Mouse (Mus musculus): ENCODE results near the gene Eloa. TPM values are rescaled to one million over a fixed set of nuclear protein-coding genes. Genes with fewer than 3 reads are reported as not detected.
A peak's percentile ranks its signal among the peaks of the same experiment; 100 is the strongest.
"Not testable (repeated sequence)": the region's sequence is repeated elsewhere in the genome, so short reads cannot be mapped to it uniquely, and the experiment has no call there.

The Eloa gene
- 41.0 and 44.2 TPM in 2 replicates for polyA plus RNA-seq (2015; fragmentation: Nextera tagmentation; extraction: Ambion mirVana)

- Histone ChIP-seq H3K4me1 (ENCODE audit: control insufficient read depth, insufficient read depth, low read length) (peaks cover 5% of the 10 kb centered on the region; the same call in 1 of the 2 replicates), H3K27me3 (ENCODE audit: control insufficient read depth, insufficient read depth, low read length) (no peaks in the 10 kb centered on the region), H3K36me3 (ENCODE audit: control insufficient read depth, insufficient read depth, low read length) (no peaks in the 10 kb centered on the region), H3K4me3 (replicated peaks; ENCODE audit: low read length) (peak within 1 kb of the TSS; percentile 99), H3K9me3 (replicated peaks; ENCODE audit: control insufficient read depth, low read length) (no peaks in the 10 kb centered on the region), H3K9ac (ENCODE audit: low read length) (peak within 1 kb of the TSS; percentile 99), H3K4me2 (ENCODE audit: low read depth, low read length) (peak within 1 kb of the TSS; percentile 90), H3K27ac (ENCODE audit: low read length) (peak within 1 kb of the TSS; percentile 82)
- peak; percentile 99 for ATAC-seq (ENCODE audit: insufficient read depth, low FRiP score)
- under 1% methylated on average over 45 of the region's 48 CpGs for WGBS
Observed at GRCm38 (mm10) chr4:136021549-136022047, at the start of gene Eloa. Gene Eloa (minus strand): TSS chr4:136021763.

- no peaks in the 10 kb centered on the region for H3K9me3 ChIP-seq (replicated peaks; ENCODE audit: control insufficient read depth, low read length)
- WGBS: 4% methylated on average over 15 of the region's 15 CpGs
- H3K4me3 ChIP-seq (replicated peaks; ENCODE audit: low read length): 0 out of 2 replicates have a peak overlapping the region, but pooled peaks have one; percentile 18
- peak overlapping the region; percentile 18; the same call in 1 of the 2 replicates for H3K9ac ChIP-seq (ENCODE audit: low read length)
- ATAC-seq (ENCODE audit: insufficient read depth, low FRiP score): peak; percentile 70
- H3K4me2 ChIP-seq (ENCODE audit: low read depth, low read length): peak overlapping the region; percentile 39; the same call in 1 of the 2 replicates
- no peaks in the 10 kb centered on the region for H3K27me3 ChIP-seq (ENCODE audit: control insufficient read depth, insufficient read depth, low read length)
- H3K27ac ChIP-seq (ENCODE audit: low read length): no peak overlapping the region
- H3K36me3 ChIP-seq (ENCODE audit: control insufficient read depth, insufficient read depth, low read length): no peaks in the 10 kb centered on the region
- H3K4me1 ChIP-seq (ENCODE audit: control insufficient read depth, insufficient read depth, low read length): peaks cover 12% of the 10 kb centered on the region
Observed at GRCm38 (mm10) chr4:136071178-136071714, 49.7 kb upstream of the Eloa start.

GRCm38 (mm10) chr4:136070592-136070991 lies 49.0 kb upstream of the Eloa start:
- H3K9me3 ChIP-seq (replicated peaks; ENCODE audit: control insufficient read depth, low read length): no peaks in the 10 kb centered on the region
- H3K4me3 ChIP-seq (replicated peaks; ENCODE audit: low read length): no peak overlapping the region
- ATAC-seq (ENCODE audit: insufficient read depth, low FRiP score): no peak
- H3K4me2 ChIP-seq (ENCODE audit: low read depth, low read length): no peak overlapping the region
- no peak overlapping the region for H3K27ac ChIP-seq (ENCODE audit: low read length)
- H3K36me3 ChIP-seq (ENCODE audit: control insufficient read depth, insufficient read depth, low read length): no peaks in the 10 kb centered on the region
- WGBS: 62% methylated on average over 6 of the region's 6 CpGs
- H3K4me1 ChIP-seq (ENCODE audit: control insufficient read depth, insufficient read depth, low read length): peaks cover 12% of the 10 kb centered on the region
- H3K9ac ChIP-seq (ENCODE audit: low read length): no peak overlapping the region
- no peaks in the 10 kb centered on the region for H3K27me3 ChIP-seq (ENCODE audit: control insufficient read depth, insufficient read depth, low read length)

- peak; percentile 78; the same call in 1 of the 2 replicates for ATAC-seq (ENCODE audit: insufficient read depth, low FRiP score)
- no peaks in the 10 kb centered on the region for H3K9me3 ChIP-seq (replicated peaks; ENCODE audit: control insufficient read depth, low read length)
- peak overlapping the region; percentile 7; the same call in 1 of the 2 replicates for H3K27ac ChIP-seq (ENCODE audit: low read length)
- no peaks in the 10 kb centered on the region for H3K27me3 ChIP-seq (ENCODE audit: control insufficient read depth, insufficient read depth, low read length)
- H3K36me3 ChIP-seq (ENCODE audit: control insufficient read depth, insufficient read depth, low read length): no peaks in the 10 kb centered on the region
- H3K9ac ChIP-seq (ENCODE audit: low read length): peak overlapping the region; percentile 47; the same call in 1 of the 2 replicates
- H3K4me1 ChIP-seq (ENCODE audit: control insufficient read depth, insufficient read depth, low read length): peaks cover 12% of the 10 kb centered on the region
- WGBS: 2% methylated on average over 18 of the region's 18 CpGs
- H3K4me2 ChIP-seq (ENCODE audit: low read depth, low read length): 0 out of 2 replicates have a peak overlapping the region, but pooled peaks have one; percentile 6
- H3K4me3 ChIP-seq (replicated peaks; ENCODE audit: low read length): no peak overlapping the region
Observed at GRCm38 (mm10) chr4:136069954-136070353, 48.4 kb upstream of the Eloa start.

GRCm38 (mm10) chr4:136069313-136069712 lies 47.8 kb upstream of the Eloa start:
- Histone ChIP-seq H3K27me3 (ENCODE audit: control insufficient read depth, insufficient read depth, low read length) (no peaks in the 10 kb centered on the region), H3K27ac (ENCODE audit: low read length) (no peak overlapping the region), H3K36me3 (ENCODE audit: control insufficient read depth, insufficient read depth, low read length) (no peaks in the 10 kb centered on the region), H3K9me3 (replicated peaks; ENCODE audit: control insufficient read depth, low read length) (no peaks in the 10 kb centered on the region), H3K4me1 (ENCODE audit: control insufficient read depth, insufficient read depth, low read length) (peaks cover 12% of the 10 kb centered on the region), H3K4me3 (replicated peaks; ENCODE audit: low read length) (no peak overlapping the region), H3K4me2 (ENCODE audit: low read depth, low read length) (no peak overlapping the region), H3K9ac (ENCODE audit: low read length) (no peak overlapping the region)
- 60% methylated on average over 4 of the region's 4 CpGs for WGBS
- ATAC-seq (ENCODE audit: insufficient read depth, low FRiP score): no peak

GRCm38 (mm10) chr4:136063143-136063542 lies 41.6 kb upstream of the Eloa start:
- 93% methylated on average over 4 of the region's 4 CpGs for WGBS
- Histone ChIP-seq H3K27ac (ENCODE audit: low read length) (no peak overlapping the region), H3K4me2 (ENCODE audit: low read depth, low read length) (no peak overlapping the region)

GRCm38 (mm10) chr4:136059800-136060488 lies 38.4 kb upstream of the Eloa start:
- 62% methylated on average over 8 of the region's 9 CpGs for WGBS
- not testable (repeated sequence) for H3K4me2 ChIP-seq (ENCODE audit: low read depth, low read length); H3K9ac ChIP-seq (ENCODE audit: low read length); H3K4me1 ChIP-seq (ENCODE audit: control insufficient read depth, insufficient read depth, low read length); ATAC-seq (ENCODE audit: insufficient read depth, low FRiP score); H3K27me3 ChIP-seq (ENCODE audit: control insufficient read depth, insufficient read depth, low read length); H3K4me3 ChIP-seq (replicated peaks; ENCODE audit: low read length); H3K9me3 ChIP-seq (replicated peaks; ENCODE audit: control insufficient read depth, low read length); H3K36me3 ChIP-seq (ENCODE audit: control insufficient read depth, insufficient read depth, low read length); H3K27ac ChIP-seq (ENCODE audit: low read length)

More at GRCm38 (mm10) chr4:136063143-136063542, 41.6 kb upstream of the Eloa start:
- no peak overlapping the region for H3K4me3 ChIP-seq (replicated peaks; ENCODE audit: low read length)
- no peaks in the 10 kb centered on the region for H3K36me3 ChIP-seq (ENCODE audit: control insufficient read depth, insufficient read depth, low read length)
- H3K9me3 ChIP-seq (replicated peaks; ENCODE audit: control insufficient read depth, low read length): no peaks in the 10 kb centered on the region
- no peaks in the 10 kb centered on the region for H3K27me3 ChIP-seq (ENCODE audit: control insufficient read depth, insufficient read depth, low read length)
- H3K4me1 ChIP-seq (ENCODE audit: control insufficient read depth, insufficient read depth, low read length): no peaks in the 10 kb centered on the region
- ATAC-seq (ENCODE audit: insufficient read depth, low FRiP score): no peak
- no peak overlapping the region for H3K9ac ChIP-seq (ENCODE audit: low read length)

GRCm38 (mm10) chr4:136057916-136058315 lies 36.4 kb upstream of the Eloa start:
- Histone ChIP-seq H3K27ac (ENCODE audit: low read length) (no peak overlapping the region), H3K4me1 (ENCODE audit: control insufficient read depth, insufficient read depth, low read length) (no peaks in the 10 kb centered on the region), H3K4me3 (replicated peaks; ENCODE audit: low read length) (no peak overlapping the region), H3K9me3 (replicated peaks; ENCODE audit: control insufficient read depth, low read length) (no peaks in the 10 kb centered on the region), H3K9ac (ENCODE audit: low read length) (no peak overlapping the region), H3K36me3 (ENCODE audit: control insufficient read depth, insufficient read depth, low read length) (no peaks in the 10 kb centered on the region), H3K27me3 (ENCODE audit: control insufficient read depth, insufficient read depth, low read length) (no peaks in the 10 kb centered on the region), H3K4me2 (ENCODE audit: low read depth, low read length) (no peak overlapping the region)
- no peak for ATAC-seq (ENCODE audit: insufficient read depth, low FRiP score)
- WGBS: 78% methylated on average over 5 of the region's 5 CpGs

GRCm38 (mm10) chr4:136056030-136056429 lies 34.5 kb upstream of the Eloa start:
- ATAC-seq (ENCODE audit: insufficient read depth, low FRiP score): no peak
- H3K9me3 ChIP-seq (replicated peaks; ENCODE audit: control insufficient read depth, low read length): no peaks in the 10 kb centered on the region
- H3K9ac ChIP-seq (ENCODE audit: low read length): no peak overlapping the region
- H3K4me3 ChIP-seq (replicated peaks; ENCODE audit: low read length): no peak overlapping the region
- no peaks in the 10 kb centered on the region for H3K27me3 ChIP-seq (ENCODE audit: control insufficient read depth, insufficient read depth, low read length)
- H3K4me2 ChIP-seq (ENCODE audit: low read depth, low read length): no peak overlapping the region
- H3K4me1 ChIP-seq (ENCODE audit: control insufficient read depth, insufficient read depth, low read length): peaks cover 12% of the 10 kb centered on the region
- 23% methylated on average over 1 of the region's 1 CpGs for WGBS
- peaks cover 8% of the 10 kb centered on the region for H3K36me3 ChIP-seq (ENCODE audit: control insufficient read depth, insufficient read depth, low read length)
- H3K27ac ChIP-seq (ENCODE audit: low read length): no peak overlapping the region
